Mouse (Mus musculus) heart, postnatal 0 days (tissue): Measurements from ENCODE around the gene Cldn13.

Experiments used
- CTCF ChIP-seq: IDR thresholded peaks from 2 replicates; pipeline ENCODE4 v1.5.1; 2016; ENCODE audit warnings: antibody characterized with exemption, control low read depth, low read depth
- EP300 ChIP-seq: IDR thresholded peaks from 2 replicates; pipeline ENCODE4 v1.6.1; 2016; ENCODE audit warnings: antibody characterized with exemption, low read depth

DNA sequence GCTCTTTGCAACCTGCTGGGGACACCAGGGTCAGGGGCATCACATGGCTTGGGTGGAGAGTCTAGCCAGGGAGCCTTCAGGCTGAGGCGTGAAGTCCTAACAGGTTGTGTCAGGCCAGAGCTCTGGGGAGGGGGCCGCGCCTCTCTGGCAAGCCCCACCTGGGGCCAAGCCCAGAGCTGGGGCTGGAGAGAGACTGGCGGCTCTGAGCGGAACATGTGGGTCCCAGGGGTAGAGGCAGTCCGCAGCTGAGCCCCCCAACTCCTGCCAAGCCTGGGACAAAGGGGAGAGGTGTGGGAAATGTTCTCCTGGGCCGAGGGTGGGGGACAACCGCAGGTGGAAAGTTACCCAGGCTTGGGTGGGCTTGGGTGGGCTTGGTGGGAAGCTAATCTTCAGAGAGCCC, 18.4 kb downstream of the Cldn13 start:
- TF ChIP-seq EP300: no peak
- no peak for TF ChIP-seq CTCF
